Mouse (Mus musculus) neural tube, embryonic 14.5 days (tissue): ENCODE data around the gene Ank3. TPM values are rescaled to one million over a fixed set of nuclear protein-coding genes. Genes with fewer than 3 reads are reported as not detected.

Source experiments
- ATAC-seq: fragments of 200-750 bp; cut with Nextera tagmentation; 2 replicates; pipeline ENCODE4 v1.8.0; 2017; ENCODE audit warnings: low read depth, mild to moderate bottlenecking, moderate TSS enrichment, moderate library complexity
- H3K27ac ChIP-seq: fragments of 300-500 bp; sonication (generic); 2 replicates; pipeline ENCODE4 v1.5.1; 2014; ENCODE audit warnings: low read depth, mild to moderate bottlenecking, control low read depth, low read length, moderate library complexity, mixed read lengths
- H3K27me3 ChIP-seq: fragments of 300-500 bp; sonication (generic); 2 replicates; pipeline ENCODE4 v1.6.1; 2014; ENCODE audit warnings: low read length; ENCODE audit not compliant: control insufficient read depth, insufficient read depth
- H3K36me3 ChIP-seq: fragments of 300-500 bp; sonication (generic); 2 replicates; pipeline ENCODE4 v1.6.1; 2014; ENCODE audit warnings: low read length, mixed read lengths; ENCODE audit not compliant: control insufficient read depth, insufficient read depth
- H3K4me1 ChIP-seq: fragments of 300-500 bp; sonication (generic); 2 replicates; pipeline ENCODE4 v1.6.1; 2014; ENCODE audit warnings: low read length; ENCODE audit not compliant: control insufficient read depth, insufficient read depth
- H3K4me2 ChIP-seq: fragments of 300-500 bp; sonication (generic); 2 replicates; pipeline ENCODE4 v1.6.1; 2014; ENCODE audit warnings: mild to moderate bottlenecking, low read depth, low read length, control low read depth
- H3K4me3 ChIP-seq: fragments of 300-500 bp; sonication (generic); 2 replicates; pipeline ENCODE4 v1.5.1; 2014; ENCODE audit warnings: low read depth, low read length, control low read depth, mixed read lengths
- H3K9ac ChIP-seq: fragments of 300-500 bp; sonication (generic); replicated peaks from 2 replicates; pipeline ENCODE4 v1.6.1; 2014; ENCODE audit warnings: low read depth, mild to moderate bottlenecking, control low read depth, low read length, mixed read lengths
- H3K9me3 ChIP-seq: fragments of 300-500 bp; sonication (generic); 2 replicates; pipeline ENCODE4 v1.6.1; 2016; ENCODE audit warnings: low read length; ENCODE audit not compliant: control insufficient read depth
- WGBS: fragments of 180-500 bp; shearing (Covaris S2); extraction: QIAGEN DNeasy Blood & Tissue Kit; methylation state at CpG from one replicate; pipeline ENCODE4 v1.1.7; 2014; 5-methylcytosine and 5-hydroxymethylcytosine counted together
- polyA plus RNA-seq: library from polyadenylated mRNA; unstranded; fragments of >200 nt; fragmentation: Nextera tagmentation; extraction: Ambion mirVana; gene quantifications from 2 replicates; pipeline ENCODE4 v1.2.1, GENCODE M21; 2014

The Ank3 gene
- polyA plus RNA-seq, 1 experiment from 2014 or later: 198 TPM

DNA sequence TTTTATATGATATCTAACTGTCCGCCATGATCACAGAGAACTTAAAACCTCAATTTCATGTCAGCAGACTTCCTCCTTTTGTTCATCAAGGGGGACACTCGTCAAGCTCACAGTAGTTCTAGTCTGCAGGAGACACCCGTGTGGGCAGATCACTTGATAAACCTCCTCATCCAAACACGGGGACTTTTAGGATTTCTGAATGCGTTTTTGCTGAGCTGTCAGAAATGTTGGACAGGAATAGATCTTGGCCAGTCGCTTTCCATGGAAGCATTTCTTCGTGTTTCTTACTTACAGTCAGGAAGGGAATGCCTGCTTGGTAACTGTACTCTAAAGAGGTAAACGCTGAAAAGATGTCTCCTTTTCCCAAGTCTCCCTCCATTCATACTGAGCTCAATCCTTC lies 598.5 kb downstream of the Ank3 start:
- no peaks in the 10 kb centered on the region; the same call in 1 of the 2 replicates for H3K9me3 ChIP-seq
- H3K27ac ChIP-seq: no peak overlapping the region
- H3K9ac ChIP-seq: no peak overlapping the region
- H3K4me1 ChIP-seq: no peaks in the 10 kb centered on the region
- H3K4me3 ChIP-seq: no peak overlapping the region
- ATAC-seq: no peak
- no peaks in the 10 kb centered on the region for H3K27me3 ChIP-seq
- H3K36me3 ChIP-seq: peaks cover 50% of the 10 kb centered on the region
- WGBS: 89% methylated on average over 8 of the region's 8 CpGs
- no peak overlapping the region for H3K4me2 ChIP-seq

DNA sequence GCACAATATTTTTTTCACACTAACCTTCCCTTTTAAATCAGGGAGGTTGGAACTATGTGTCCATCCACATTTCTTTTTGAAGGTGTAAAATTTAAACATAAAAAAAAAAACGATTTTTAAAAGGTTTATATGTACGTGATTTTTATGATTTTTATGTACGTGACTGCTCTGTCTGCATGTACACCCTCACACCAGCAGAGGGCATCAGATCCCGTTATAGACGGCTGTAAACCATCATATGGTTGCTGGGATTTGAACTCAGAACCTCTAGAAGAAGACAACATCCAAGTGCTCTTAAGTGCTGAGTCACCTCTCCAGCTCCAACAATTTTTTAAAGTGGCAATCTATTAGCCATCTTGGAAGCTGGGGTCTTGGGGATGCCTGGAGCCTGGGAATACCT lies 605.5 kb downstream of the Ank3 start:
- H3K9ac ChIP-seq: no peak overlapping the region
- 96% methylated on average over 5 of the region's 5 CpGs for WGBS

DNA sequence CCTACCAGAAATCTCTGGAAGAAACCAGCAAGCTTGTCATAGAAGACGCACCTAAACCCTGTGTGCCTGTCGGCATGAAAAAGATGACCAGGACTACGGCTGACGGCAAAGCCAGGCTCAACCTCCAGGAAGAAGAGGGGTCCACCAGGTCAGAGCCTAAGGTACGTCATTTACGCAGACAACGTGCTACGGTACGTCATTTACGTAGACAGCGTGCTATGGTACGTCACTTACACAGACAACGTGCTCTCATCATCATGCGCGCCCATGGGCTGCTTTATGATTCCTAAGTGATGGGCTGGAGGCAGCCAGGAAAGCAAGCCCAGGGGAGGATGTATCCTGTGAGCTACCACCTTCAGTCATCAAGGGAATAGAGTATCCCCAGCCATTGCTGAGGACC lies 606.3 kb downstream of the Ank3 start:
- Histone ChIP-seq H3K27ac (no peak overlapping the region), H3K27me3 (no peaks in the 10 kb centered on the region), H3K9ac (no peak overlapping the region), H3K9me3 (no peaks in the 10 kb centered on the region), H3K4me3 (no peak overlapping the region), H3K4me2 (no peak overlapping the region), H3K36me3 (peaks cover 45% of the 10 kb centered on the region), H3K4me1 (no peaks in the 10 kb centered on the region)
- WGBS: 96% methylated on average over 15 of the region's 15 CpGs
- ATAC-seq: no peak

More for the DNA sequence above, 605.5 kb downstream of the Ank3 start:
- H3K9me3 ChIP-seq: no peaks in the 10 kb centered on the region
- H3K4me2 ChIP-seq: no peak overlapping the region
- H3K27ac ChIP-seq: no peak overlapping the region
- no peaks in the 10 kb centered on the region for H3K4me1 ChIP-seq
- peaks cover 51% of the 10 kb centered on the region for H3K36me3 ChIP-seq
- H3K27me3 ChIP-seq: no peaks in the 10 kb centered on the region
- no peak for ATAC-seq
- H3K4me3 ChIP-seq: no peak overlapping the region

DNA sequence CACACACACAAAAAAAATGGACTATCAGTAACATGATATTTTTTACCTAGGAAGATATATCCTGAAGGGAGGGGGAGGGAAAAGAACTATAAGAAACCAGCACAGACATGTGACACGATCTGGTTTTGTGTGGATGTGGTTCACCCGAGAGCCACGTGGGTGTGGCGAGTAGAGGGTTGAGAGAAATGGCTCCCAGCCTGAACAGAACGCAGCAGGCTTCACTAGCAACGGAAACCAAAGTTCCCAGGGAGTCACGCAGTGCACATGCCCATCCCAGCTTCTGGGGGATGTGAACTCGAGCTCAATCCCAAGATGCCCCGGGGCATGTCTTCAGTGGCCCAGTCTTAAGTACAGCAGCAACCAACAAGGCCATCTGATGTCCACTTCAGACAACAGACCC lies 607.8 kb downstream of the Ank3 start:
- Histone ChIP-seq H3K36me3 (peaks cover 36% of the 10 kb centered on the region), H3K27me3 (no peaks in the 10 kb centered on the region), H3K4me3 (no peak overlapping the region), H3K4me1 (no peaks in the 10 kb centered on the region), H3K9ac (no peak overlapping the region), H3K27ac (no peak overlapping the region), H3K4me2 (no peak overlapping the region), H3K9me3 (no peaks in the 10 kb centered on the region)
- WGBS: 80% methylated on average over 9 of the region's 9 CpGs
- ATAC-seq: no peak

DNA sequence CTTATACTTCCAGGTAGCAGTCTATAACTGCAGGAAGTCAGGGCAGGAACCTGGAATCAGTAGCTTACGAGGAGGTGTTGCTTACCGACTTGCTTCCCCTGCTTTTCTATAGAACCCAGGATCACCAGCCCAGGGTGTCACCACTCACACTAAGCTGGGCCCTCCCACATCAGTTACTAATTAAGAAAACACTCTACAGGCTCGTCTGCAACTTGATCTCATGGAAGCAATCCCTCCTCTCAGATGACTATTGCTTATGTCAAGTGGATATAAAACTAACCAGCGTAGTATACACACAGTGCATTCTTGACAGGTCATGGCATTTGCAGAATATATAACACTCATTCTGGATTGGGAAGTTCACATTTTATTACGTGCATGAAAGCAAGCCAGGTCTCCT lies 613.2 kb downstream of the Ank3 start:
- H3K36me3 ChIP-seq: peaks cover 19% of the 10 kb centered on the region
- H3K4me2 ChIP-seq: no peak overlapping the region
- H3K9ac ChIP-seq: no peak overlapping the region
- no peak overlapping the region for H3K27ac ChIP-seq
- 82% methylated on average over 5 of the region's 5 CpGs for WGBS
- no peaks in the 10 kb centered on the region for H3K4me1 ChIP-seq
- H3K9me3 ChIP-seq: no peaks in the 10 kb centered on the region
- no peak for ATAC-seq
- no peaks in the 10 kb centered on the region for H3K27me3 ChIP-seq
- no peak overlapping the region for H3K4me3 ChIP-seq

DNA sequence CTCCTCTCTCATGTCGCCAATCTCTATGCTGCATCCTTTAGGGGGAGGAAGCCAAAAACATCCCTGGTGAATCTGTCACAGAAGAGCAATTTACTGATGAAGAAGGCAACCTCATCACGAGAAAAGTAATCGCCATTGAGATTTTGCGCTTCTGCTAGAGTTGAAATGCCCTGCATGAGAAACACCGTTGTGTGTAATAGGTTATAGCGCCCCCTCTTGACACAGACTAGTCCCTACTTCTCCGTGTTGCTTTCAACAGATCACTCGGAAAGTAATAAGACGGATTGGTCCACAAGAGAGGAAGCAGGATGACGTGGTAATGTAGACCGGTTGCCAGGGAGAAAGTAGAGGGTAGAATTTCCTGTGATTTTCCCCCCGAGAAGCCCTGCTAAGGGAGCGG lies 615.4 kb downstream of the Ank3 start:
- no peaks in the 10 kb centered on the region for H3K4me1 ChIP-seq
- H3K9me3 ChIP-seq: no peaks in the 10 kb centered on the region
- H3K4me3 ChIP-seq: no peak overlapping the region
- no peak overlapping the region for H3K4me2 ChIP-seq
- H3K9ac ChIP-seq: no peak overlapping the region
- H3K27ac ChIP-seq: no peak overlapping the region
- peaks cover 23% of the 10 kb centered on the region for H3K36me3 ChIP-seq
- ATAC-seq: no peak
- WGBS: 92% methylated on average over 13 of the region's 13 CpGs
- H3K27me3 ChIP-seq: no peaks in the 10 kb centered on the region

DNA sequence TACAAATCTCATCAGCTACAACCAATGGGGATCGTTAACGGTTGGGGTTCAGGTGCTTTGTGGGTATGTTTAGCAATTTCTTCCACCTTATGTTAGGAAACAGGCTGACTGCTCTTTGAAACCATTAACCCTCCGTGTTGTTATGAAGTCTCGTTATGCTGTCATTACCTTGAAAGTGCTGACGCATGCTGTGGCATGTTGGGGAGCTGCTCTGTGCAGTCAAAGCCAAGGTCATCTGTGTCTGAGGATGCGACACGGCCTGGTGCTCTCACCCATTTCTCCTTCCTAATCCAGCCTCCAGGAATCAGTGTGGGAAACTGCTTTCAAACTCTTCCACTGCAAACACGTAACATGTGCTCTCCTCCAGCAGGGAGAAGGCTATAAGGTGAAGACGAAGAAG lies 616.6 kb downstream of the Ank3 start:
- peaks cover 22% of the 10 kb centered on the region for H3K36me3 ChIP-seq
- H3K4me3 ChIP-seq: no peak overlapping the region
- H3K9ac ChIP-seq: no peak overlapping the region
- no peaks in the 10 kb centered on the region for H3K27me3 ChIP-seq
- H3K4me2 ChIP-seq: no peak overlapping the region
- WGBS: 86% methylated on average over 9 of the region's 9 CpGs
- H3K4me1 ChIP-seq: no peaks in the 10 kb centered on the region
- no peak for ATAC-seq
- H3K27ac ChIP-seq: no peak overlapping the region
- H3K9me3 ChIP-seq: no peaks in the 10 kb centered on the region

DNA sequence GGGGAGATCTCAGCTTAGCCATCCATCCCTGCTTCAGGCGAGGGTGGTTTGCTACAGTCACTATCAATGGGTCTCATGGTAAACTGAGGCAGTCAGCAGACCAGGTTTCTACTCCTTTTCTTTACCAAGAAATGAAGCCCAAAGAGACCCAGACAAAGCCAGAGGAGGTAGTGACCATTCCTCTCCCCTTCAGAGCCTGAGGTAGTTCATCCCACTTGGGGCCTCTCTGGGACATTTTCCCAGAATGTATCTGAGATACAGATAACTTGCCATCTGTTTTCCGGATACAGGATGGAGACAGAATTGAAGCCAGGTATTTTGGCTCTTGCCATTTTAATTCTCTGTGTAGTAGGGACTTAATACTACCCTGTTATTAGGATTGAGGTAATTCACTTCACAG lies 620.1 kb downstream of the Ank3 start:
- H3K4me2 ChIP-seq: no peak overlapping the region
- no peaks in the 10 kb centered on the region for H3K27me3 ChIP-seq
- H3K4me1 ChIP-seq: no peaks in the 10 kb centered on the region
- no peak overlapping the region for H3K27ac ChIP-seq
- peaks cover 26% of the 10 kb centered on the region for H3K36me3 ChIP-seq
- H3K9me3 ChIP-seq: no peaks in the 10 kb centered on the region
- no peak overlapping the region for H3K4me3 ChIP-seq
- no peak for ATAC-seq
- 95% methylated on average over 2 of the region's 2 CpGs for WGBS
- no peak overlapping the region for H3K9ac ChIP-seq

DNA sequence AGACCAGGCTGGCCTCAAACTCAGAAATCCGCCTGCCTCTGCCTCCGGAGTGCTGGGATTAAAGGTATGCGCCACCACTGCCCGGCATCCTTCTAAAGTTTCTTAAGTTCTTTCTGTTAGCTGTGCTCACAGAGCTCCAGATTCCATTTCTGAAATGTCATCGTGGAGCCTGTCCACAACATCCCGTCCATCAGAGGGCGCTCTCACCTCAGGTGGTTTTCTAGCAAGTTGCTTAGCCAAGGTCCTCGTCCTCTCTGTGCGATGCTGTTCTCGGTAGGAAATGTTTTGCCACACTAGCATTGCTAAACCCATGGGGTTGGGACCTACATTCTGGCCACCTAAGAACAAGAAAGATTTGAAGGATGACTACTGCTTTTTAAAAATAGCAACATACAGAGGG lies 623.1 kb downstream of the Ank3 start:
- ATAC-seq: no peak
- Histone ChIP-seq H3K4me1 (no peaks in the 10 kb centered on the region), H3K27ac (no peak overlapping the region), H3K9ac (no peak overlapping the region), H3K36me3 (peaks cover 12% of the 10 kb centered on the region), H3K4me3 (no peak overlapping the region), H3K9me3 (no peaks in the 10 kb centered on the region), H3K27me3 (no peaks in the 10 kb centered on the region), H3K4me2 (no peak overlapping the region)
- WGBS: 85% methylated on average over 10 of the region's 10 CpGs

DNA sequence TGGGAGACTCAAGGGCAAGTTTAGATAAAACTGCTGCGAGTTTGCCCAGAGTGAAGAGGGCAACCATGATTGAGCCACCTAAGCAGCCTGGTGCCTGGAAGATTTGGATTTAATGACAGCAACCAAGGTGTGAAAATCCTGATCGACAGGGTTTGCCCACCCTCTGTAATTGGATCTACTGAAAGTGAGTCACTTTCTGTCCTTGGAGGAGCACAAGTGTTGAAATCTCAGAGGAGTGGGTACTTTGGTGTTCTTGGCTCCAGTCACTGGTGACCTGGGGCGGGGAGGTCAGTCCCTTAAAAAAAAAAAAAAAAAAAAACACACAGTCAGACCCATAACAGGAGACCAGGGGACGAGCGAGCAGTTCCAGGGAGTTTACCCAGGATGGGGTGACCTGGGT lies 624.0 kb downstream of the Ank3 start:
- Histone ChIP-seq H3K9ac (no peak overlapping the region), H3K4me3 (no peak overlapping the region), H3K27me3 (no peaks in the 10 kb centered on the region), H3K4me2 (no peak overlapping the region), H3K27ac (no peak overlapping the region), H3K4me1 (no peaks in the 10 kb centered on the region), H3K9me3 (no peaks in the 10 kb centered on the region), H3K36me3 (peaks cover 12% of the 10 kb centered on the region)
- no peak for ATAC-seq
- WGBS: 81% methylated on average over 5 of the region's 5 CpGs
